Mouse (Mus musculus): Measurements from ENCODE around the gene Klk13. TPM values are rescaled to one million over a fixed set of nuclear protein-coding genes. Genes with fewer than 3 reads are reported as not detected.

Gene Klk13
- polyA plus RNA-seq, 1 experiment, result not detected

- H3K27ac ChIP-seq (ENCODE audit: insufficient read depth, low read depth, low read length), result no peak overlapping the region
- H3K4me3 ChIP-seq (ENCODE audit: insufficient read depth, low read length), result no peak overlapping the region
- no peaks in the 10 kb centered on the region for H3K4me1 ChIP-seq (ENCODE audit: control insufficient read depth, insufficient read depth, low read length)
- TF ChIP-seq CTCF (IDR thresholded peaks at IDR 0.05; ENCODE audit: low read depth, low read length) (no peak), POLR2A (IDR thresholded peaks at IDR 0.05; ENCODE audit: borderline replicate concordance, low read depth, low read length) (no peak)
These were observed 57.3 kb downstream of the Klk13 start for GRCm38 (mm10) chr7:43769636-43770035.

DNA sequence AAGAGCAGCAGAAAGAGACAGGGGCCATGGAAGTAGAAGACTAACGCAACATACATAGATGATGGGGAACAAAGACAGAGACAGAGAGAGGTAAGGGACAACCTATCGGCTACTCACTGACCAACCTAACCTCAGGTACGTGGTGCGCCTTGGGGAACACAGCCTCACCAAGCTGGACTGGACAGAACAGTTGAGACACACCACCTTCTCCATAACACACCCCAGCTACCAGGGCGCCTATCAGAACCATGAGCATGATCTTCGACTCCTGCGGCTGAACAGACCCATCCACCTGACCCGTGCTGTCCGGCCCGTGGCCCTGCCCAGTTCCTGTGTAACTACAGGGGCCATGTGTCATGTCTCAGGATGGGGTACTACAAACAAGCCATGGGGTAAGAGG is 58.3 kb downstream of the Klk13 start:
- no peaks in the 10 kb centered on the region for H3K4me1 ChIP-seq (ENCODE audit: control insufficient read depth, insufficient read depth, low read length)
- no peak overlapping the region for H3K27ac ChIP-seq (ENCODE audit: insufficient read depth, low read depth, low read length)
- TF ChIP-seq POLR2A (IDR thresholded peaks at IDR 0.05; ENCODE audit: borderline replicate concordance, low read depth, low read length) (no peak), CTCF (IDR thresholded peaks at IDR 0.05; ENCODE audit: low read depth, low read length) (no peak)
- no peak overlapping the region for H3K4me3 ChIP-seq (ENCODE audit: insufficient read depth, low read length)

DNA sequence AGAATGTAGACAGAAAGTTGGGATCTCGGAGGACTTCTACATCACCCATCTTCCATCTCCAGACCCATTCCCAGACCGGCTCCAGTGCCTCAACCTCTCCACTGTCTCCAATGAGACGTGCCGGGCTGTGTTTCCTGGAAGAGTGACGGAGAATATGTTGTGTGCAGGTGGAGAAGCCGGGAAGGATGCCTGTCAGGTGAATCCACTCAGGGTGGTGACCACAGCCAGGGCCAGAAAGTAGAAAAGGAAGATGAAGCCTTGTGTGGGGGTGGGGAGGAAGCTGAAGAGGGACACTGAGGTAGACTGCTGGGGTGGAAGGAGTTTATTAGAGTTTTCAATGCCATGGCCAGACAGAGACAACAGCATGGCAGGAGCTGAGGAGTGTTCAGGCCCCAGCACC is 59.5 kb downstream of the Klk13 start:
- Histone ChIP-seq H3K4me3 (ENCODE audit: insufficient read depth, low read length) (no peak overlapping the region), H3K27ac (ENCODE audit: insufficient read depth, low read depth, low read length) (no peak overlapping the region), H3K4me1 (ENCODE audit: control insufficient read depth, insufficient read depth, low read length) (no peaks in the 10 kb centered on the region)
- no peak for TF ChIP-seq POLR2A (IDR thresholded peaks at IDR 0.05; ENCODE audit: borderline replicate concordance, low read depth, low read length)
- no peak for TF ChIP-seq CTCF (IDR thresholded peaks at IDR 0.05; ENCODE audit: low read depth, low read length)

DNA sequence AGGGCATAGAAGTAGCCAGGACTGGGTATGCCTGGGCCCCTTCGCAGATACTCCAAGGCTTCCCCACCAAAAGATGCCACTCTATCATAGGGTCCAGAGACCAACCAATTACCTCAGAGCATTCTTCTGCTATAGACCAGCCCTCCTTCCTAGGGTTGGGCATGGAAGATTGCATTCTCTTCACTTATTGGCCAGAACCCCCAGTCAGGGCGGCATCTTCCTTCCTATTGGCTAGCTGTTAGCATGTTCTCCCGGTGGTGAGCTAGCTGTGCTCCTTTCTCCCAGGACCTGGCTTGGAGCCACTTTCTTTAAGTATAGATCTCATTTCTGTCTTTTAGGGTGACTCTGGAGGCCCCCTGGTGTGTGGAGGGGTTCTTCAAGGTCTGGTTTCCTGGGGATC is 60.5 kb downstream of the Klk13 start:
- no peak for TF ChIP-seq POLR2A (IDR thresholded peaks at IDR 0.05; ENCODE audit: borderline replicate concordance, low read depth, low read length)
- no peak for TF ChIP-seq CTCF (IDR thresholded peaks at IDR 0.05; ENCODE audit: low read depth, low read length)
- no peak overlapping the region for H3K27ac ChIP-seq (ENCODE audit: insufficient read depth, low read depth, low read length)
- H3K4me3 ChIP-seq (ENCODE audit: insufficient read depth, low read length), result no peak overlapping the region
- no peaks in the 10 kb centered on the region for H3K4me1 ChIP-seq (ENCODE audit: control insufficient read depth, insufficient read depth, low read length)

DNA sequence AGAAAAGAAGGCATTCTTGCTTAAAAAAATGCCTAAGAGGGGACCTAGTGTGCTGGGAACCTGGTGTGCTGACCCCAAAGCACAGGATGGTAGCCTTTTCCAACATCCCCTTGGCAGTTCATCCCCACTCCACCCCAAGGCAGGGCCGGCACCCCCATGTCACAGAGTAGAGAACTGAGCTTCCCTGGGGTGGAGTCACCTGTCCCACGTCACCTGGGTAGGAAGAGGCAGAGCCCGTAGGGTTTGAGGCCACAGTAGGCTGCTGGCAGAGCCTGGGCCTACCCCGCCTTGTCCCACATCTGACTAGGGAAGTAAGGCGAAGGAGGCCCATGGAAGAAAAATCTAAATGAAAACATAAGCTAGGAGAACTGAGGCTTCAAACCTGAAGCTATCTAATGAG is 62.0 kb downstream of the Klk13 start, which contains the start of gene Klk11:
TSS of gene Klk11 (plus strand) at position 241 of the 400 bp plus-strand sequence.
- Histone ChIP-seq H3K4me1 (ENCODE audit: control insufficient read depth, insufficient read depth, low read length) (no peaks in the 10 kb centered on the region), H3K27ac (ENCODE audit: insufficient read depth, low read depth, low read length) (no peak within 1 kb of the TSS), H3K4me3 (ENCODE audit: insufficient read depth, low read length) (no peak within 1 kb of the TSS)
- TF ChIP-seq CTCF (IDR thresholded peaks at IDR 0.05; ENCODE audit: low read depth, low read length), result no peak
- no peak for TF ChIP-seq POLR2A (IDR thresholded peaks at IDR 0.05; ENCODE audit: borderline replicate concordance, low read depth, low read length)

DNA sequence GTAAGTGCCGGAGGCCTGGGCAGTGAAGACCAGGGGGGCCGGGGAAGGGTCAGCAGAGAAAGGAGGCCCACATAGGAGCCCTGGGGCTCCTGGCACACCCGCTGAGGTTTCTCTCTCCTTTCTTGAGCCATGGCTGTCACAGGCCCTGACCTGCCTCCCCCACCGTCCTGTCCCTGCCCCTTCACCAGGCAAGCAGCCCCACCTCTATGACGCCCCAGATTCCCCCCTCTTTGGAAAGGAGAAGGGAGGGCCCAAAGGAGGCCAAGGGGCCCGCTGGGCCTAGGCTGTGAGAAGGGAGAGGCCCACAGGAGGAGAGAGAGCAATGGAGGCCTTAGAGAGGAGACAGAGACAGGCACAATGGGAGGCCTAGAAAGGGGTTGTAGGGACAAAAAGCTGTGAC is 62.4 kb downstream of the Klk13 start:
- TF ChIP-seq POLR2A (IDR thresholded peaks at IDR 0.05; ENCODE audit: borderline replicate concordance, low read depth, low read length) (no peak), CTCF (IDR thresholded peaks at IDR 0.05; ENCODE audit: low read depth, low read length) (no peak)
- no peak overlapping the region for H3K4me3 ChIP-seq (ENCODE audit: insufficient read depth, low read length)
- no peaks in the 10 kb centered on the region for H3K4me1 ChIP-seq (ENCODE audit: control insufficient read depth, insufficient read depth, low read length)
- H3K27ac ChIP-seq (ENCODE audit: insufficient read depth, low read depth, low read length), result no peak overlapping the region

GRCm38 (mm10) chr7:43775311-43776057 is 63.1 kb downstream of the Klk13 start:
- Histone ChIP-seq H3K27ac (ENCODE audit: insufficient read depth, low read depth, low read length) (no peak overlapping the region), H3K4me3 (ENCODE audit: insufficient read depth, low read length) (no peak overlapping the region), H3K4me1 (ENCODE audit: control insufficient read depth, insufficient read depth, low read length) (no peaks in the 10 kb centered on the region)
- TF ChIP-seq POLR2A (IDR thresholded peaks at IDR 0.05; ENCODE audit: borderline replicate concordance, low read depth, low read length), result no peak
- no peak for TF ChIP-seq CTCF (IDR thresholded peaks at IDR 0.05; ENCODE audit: low read depth, low read length)

DNA sequence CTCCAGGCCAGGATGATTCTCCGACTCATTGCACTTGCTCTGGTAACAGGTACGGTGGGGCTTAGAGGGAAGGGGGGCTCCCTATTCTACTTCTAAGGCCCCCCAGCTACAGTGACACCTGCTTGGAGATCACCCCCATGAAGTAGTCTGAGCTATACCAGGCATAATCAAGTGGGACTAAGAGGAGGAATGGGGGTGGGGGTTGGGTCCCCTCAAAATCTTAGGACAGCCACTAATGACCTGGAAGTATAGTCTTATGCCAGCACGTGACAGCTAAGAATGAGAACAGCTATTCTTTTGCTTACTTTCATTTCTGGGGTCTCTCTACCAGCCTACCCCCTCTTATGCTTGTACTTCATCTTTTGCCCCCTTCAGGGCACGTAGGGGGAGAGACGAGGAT is 64.1 kb downstream of the Klk13 start:
- H3K27ac ChIP-seq (ENCODE audit: insufficient read depth, low read depth, low read length), result no peak overlapping the region
- no peak for TF ChIP-seq CTCF (IDR thresholded peaks at IDR 0.05; ENCODE audit: low read depth, low read length)
- TF ChIP-seq POLR2A (IDR thresholded peaks at IDR 0.05; ENCODE audit: borderline replicate concordance, low read depth, low read length), result no peak
- H3K4me1 ChIP-seq (ENCODE audit: control insufficient read depth, insufficient read depth, low read length), result no peaks in the 10 kb centered on the region
- no peak overlapping the region for H3K4me3 ChIP-seq (ENCODE audit: insufficient read depth, low read length)

Other genes with a start within 250 kb of the Klk13 start
- gene Vsig10l, start 249.4 kb upstream of the Klk13 start, polyA plus RNA-seq (2012; ENCODE audit: insufficient read depth, insufficient read length, missing spikeins), result 4.5 and 4.9 TPM in 2 replicates
- not detected in 2 replicates for gene Iglon5, start 222.5 kb upstream of the Klk13 start, polyA plus RNA-seq (2012; ENCODE audit: insufficient read depth, insufficient read length, missing spikeins)
- gene 4931406B18Rik, start 206.6 kb upstream of the Klk13 start, polyA plus RNA-seq (2012; ENCODE audit: insufficient read depth, insufficient read length, missing spikeins), result not detected in 2 replicates
- gene Cd33, start 168.1 kb upstream of the Klk13 start, polyA plus RNA-seq (2012; ENCODE audit: insufficient read depth, insufficient read length, missing spikeins), result 54.9 and 67.4 TPM in 2 replicates
- 6.6 and 7.5 TPM in 2 replicates for gene Zfp658, start 150.3 kb upstream of the Klk13 start, polyA plus RNA-seq (2012; ENCODE audit: insufficient read depth, insufficient read length, missing spikeins)
- gene Zfp719, start 133.0 kb upstream of the Klk13 start, polyA plus RNA-seq (2012; ENCODE audit: insufficient read depth, insufficient read length, missing spikeins), result 4.7 and 5.5 TPM in 2 replicates
- not detected in 2 replicates for gene Zfp819, start 105.4 kb upstream of the Klk13 start, polyA plus RNA-seq (2012; ENCODE audit: insufficient read depth, insufficient read length, missing spikeins)
- not detected in 2 replicates for gene Ceacam18, start 77.9 kb upstream of the Klk13 start, polyA plus RNA-seq (2012; ENCODE audit: insufficient read depth, insufficient read length, missing spikeins)
- gene Siglece, start 52.4 kb upstream of the Klk13 start, polyA plus RNA-seq (2012; ENCODE audit: insufficient read depth, insufficient read length, missing spikeins), result 41.5 and 47.6 TPM in 2 replicates
- gene Ctu1, start 40.6 kb upstream of the Klk13 start, polyA plus RNA-seq (2012; ENCODE audit: insufficient read depth, insufficient read length, missing spikeins), result 4.7 and 7.7 TPM in 2 replicates
- not detected in 2 replicates for gene Klk14, start 22.1 kb upstream of the Klk13 start, polyA plus RNA-seq (2012; ENCODE audit: insufficient read depth, insufficient read length, missing spikeins)
- not detected in 2 replicates for gene Klk12, start 56.3 kb downstream of the Klk13 start, polyA plus RNA-seq (2012; ENCODE audit: insufficient read depth, insufficient read length, missing spikeins)
- gene Klk11, start 62.0 kb downstream of the Klk13 start, polyA plus RNA-seq (2012; ENCODE audit: insufficient read depth, insufficient read length, missing spikeins), result not detected in 2 replicates
- not detected in 2 replicates for gene Klk10, start 68.5 kb downstream of the Klk13 start, polyA plus RNA-seq (2012; ENCODE audit: insufficient read depth, insufficient read length, missing spikeins)
- not detected in 2 replicates for gene Klk9, start 79.3 kb downstream of the Klk13 start, polyA plus RNA-seq (2012; ENCODE audit: insufficient read depth, insufficient read length, missing spikeins)
- not detected in 2 replicates for gene Klk8, start 85.0 kb downstream of the Klk13 start, polyA plus RNA-seq (2012; ENCODE audit: insufficient read depth, insufficient read length, missing spikeins)
- gene Klk7, start 98.7 kb downstream of the Klk13 start, polyA plus RNA-seq (2012; ENCODE audit: insufficient read depth, insufficient read length, missing spikeins), result not detected in 2 replicates
- not detected in 2 replicates for gene Klk6, start 111.9 kb downstream of the Klk13 start, polyA plus RNA-seq (2012; ENCODE audit: insufficient read depth, insufficient read length, missing spikeins)
- not detected in 2 replicates for gene Klk5, start 129.4 kb downstream of the Klk13 start, polyA plus RNA-seq (2012; ENCODE audit: insufficient read depth, insufficient read length, missing spikeins)
- not detected in 2 replicates for gene Klk4, start 168.6 kb downstream of the Klk13 start, polyA plus RNA-seq (2012; ENCODE audit: insufficient read depth, insufficient read length, missing spikeins)
- not detected in 2 replicates for gene Klk15, start 221.2 kb downstream of the Klk13 start, polyA plus RNA-seq (2012; ENCODE audit: insufficient read depth, insufficient read length, missing spikeins)
- not detected in 2 replicates for gene Klk1b8, start 238.1 kb downstream of the Klk13 start, polyA plus RNA-seq (2012; ENCODE audit: insufficient read depth, insufficient read length, missing spikeins)